Mouse (Mus musculus): ENCODE results near the gene Gm28047. TPM values are rescaled to one million over a fixed set of nuclear protein-coding genes. Genes with fewer than 3 reads are reported as not detected.
A peak's percentile ranks its signal among the peaks of the same experiment; 100 is the strongest.
"Not testable (repeated sequence)": the region's sequence is repeated elsewhere in the genome, so short reads cannot be mapped to it uniquely, and the experiment has no call there.

The Gm28047 gene
- polyA plus RNA-seq, 1 experiment: not detected

GRCm38 (mm10) chr15:102657926-102658381 lies 33.1 kb upstream of the Gm28047 start:
- TF ChIP-seq MYOD1 (IDR thresholded peaks at IDR 0.05; ENCODE audit: control insufficient read depth in 1 of 3, insufficient read length in 2 of 3, low read depth in 2 of 3): no peak
- no peak for TF ChIP-seq CEBPB (IDR thresholded peaks at IDR 0.05; ENCODE audit: insufficient read depth, poor library complexity, severe bottlenecking)
- no peak for TF ChIP-seq MAX (IDR thresholded peaks at IDR 0.05; ENCODE audit: low read depth)
- TF ChIP-seq REST (IDR thresholded peaks at IDR 0.05; ENCODE audit: insufficient read depth, insufficient read length): no peak
- no peak for TF ChIP-seq TCF3 (IDR thresholded peaks at IDR 0.05; ENCODE audit: insufficient read length, low read depth)
- no peak for TF ChIP-seq POLR2A (IDR thresholded peaks at IDR 0.05; ENCODE audit: insufficient read length, low read depth)
- no peak for TF ChIP-seq POLR2AphosphoS2 (IDR thresholded peaks at IDR 0.05; ENCODE audit: insufficient read length, low read depth)
- no peak for TF ChIP-seq SRF (IDR thresholded peaks at IDR 0.05; ENCODE audit: control insufficient read depth, insufficient read length, low read depth)
- no peak for TF ChIP-seq TCF12 (IDR thresholded peaks at IDR 0.05; ENCODE audit: insufficient read depth, poor library complexity, severe bottlenecking)
- TF ChIP-seq MYOG (IDR thresholded peaks at IDR 0.05; ENCODE audit: control insufficient read depth in 1 of 3, insufficient read depth in 1 of 3, insufficient read length in 2 of 3, low read depth in 2 of 3): no peak
- TF ChIP-seq E2F4 (IDR thresholded peaks at IDR 0.05; ENCODE audit: insufficient read depth): no peak
- no peak for TF ChIP-seq USF1 (IDR thresholded peaks at IDR 0.05; ENCODE audit: low read depth)
- Histone ChIP-seq H3K36me3 (ENCODE audit: control insufficient read depth, insufficient read depth) (peaks cover 14% of the 10 kb centered on the region), H3ac (ENCODE audit: control insufficient read depth, insufficient read length) (no peak overlapping the region), H3K27me3 (ENCODE audit: control insufficient read depth, insufficient read depth, insufficient read length) (no peaks in the 10 kb centered on the region), H3K79me2 (ENCODE audit: control insufficient read depth, insufficient read depth) (no peaks in the 10 kb centered on the region), H3K4me3 (no peak overlapping the region), H3K4me2 (ENCODE audit: low read depth) (peak overlapping the region; percentile 26)

- Histone ChIP-seq H3K79me2 (ENCODE audit: control insufficient read depth, insufficient read depth) (no peaks in the 10 kb centered on the region), H3K4me3 (no peak overlapping the region), H3ac (ENCODE audit: control insufficient read depth, insufficient read length) (no peak overlapping the region), H3K4me2 (ENCODE audit: low read depth) (peak overlapping the region; percentile 26), H3K36me3 (ENCODE audit: control insufficient read depth, insufficient read depth) (peaks cover 5% of the 10 kb centered on the region), H3K27me3 (ENCODE audit: control insufficient read depth, insufficient read depth, insufficient read length) (no peaks in the 10 kb centered on the region)
- TF ChIP-seq TCF3 (IDR thresholded peaks at IDR 0.05; ENCODE audit: insufficient read length, low read depth) (no peak), TCF12 (IDR thresholded peaks at IDR 0.05; ENCODE audit: insufficient read depth, poor library complexity, severe bottlenecking) (no peak), CEBPB (IDR thresholded peaks at IDR 0.05; ENCODE audit: insufficient read depth, poor library complexity, severe bottlenecking) (no peak), POLR2AphosphoS2 (IDR thresholded peaks at IDR 0.05; ENCODE audit: insufficient read length, low read depth) (no peak), USF1 (IDR thresholded peaks at IDR 0.05; ENCODE audit: low read depth) (no peak), MYOG (IDR thresholded peaks at IDR 0.05; ENCODE audit: control insufficient read depth in 1 of 3, insufficient read depth in 1 of 3, insufficient read length in 2 of 3, low read depth in 2 of 3) (no peak), MAX (IDR thresholded peaks at IDR 0.05; ENCODE audit: low read depth) (no peak), MYOD1 (IDR thresholded peaks at IDR 0.05; ENCODE audit: control insufficient read depth in 1 of 3, insufficient read length in 2 of 3, low read depth in 2 of 3) (no peak), POLR2A (IDR thresholded peaks at IDR 0.05; ENCODE audit: insufficient read length, low read depth) (no peak), REST (IDR thresholded peaks at IDR 0.05; ENCODE audit: insufficient read depth, insufficient read length) (no peak)
Measured at GRCm38 (mm10) chr15:102656658-102657057, 31.8 kb upstream of the Gm28047 start.

GRCm38 (mm10) chr15:102651928-102652660 lies 27.2 kb upstream of the Gm28047 start:
- not testable (repeated sequence) for H3K36me3 ChIP-seq (ENCODE audit: control insufficient read depth, insufficient read depth); H3K79me2 ChIP-seq (ENCODE audit: control insufficient read depth, insufficient read depth); H3K4me2 ChIP-seq (ENCODE audit: low read depth); H3ac ChIP-seq (ENCODE audit: control insufficient read depth, insufficient read length); H3K27me3 ChIP-seq (ENCODE audit: control insufficient read depth, insufficient read depth, insufficient read length); H3K4me3 ChIP-seq
- TF ChIP-seq CEBPB (IDR thresholded peaks at IDR 0.05; ENCODE audit: insufficient read depth, poor library complexity, severe bottlenecking): 0 out of 2 replicates have a peak, but pooled peaks have one; percentile 8

GRCm38 (mm10) chr15:102651107-102651506 lies 26.2 kb upstream of the Gm28047 start:
- no peak for TF ChIP-seq E2F4 (IDR thresholded peaks at IDR 0.05; ENCODE audit: insufficient read depth)
- TF ChIP-seq REST (IDR thresholded peaks at IDR 0.05; ENCODE audit: insufficient read depth, insufficient read length): no peak
- no peak for TF ChIP-seq TCF12 (IDR thresholded peaks at IDR 0.05; ENCODE audit: insufficient read depth, poor library complexity, severe bottlenecking)
- TF ChIP-seq POLR2A (IDR thresholded peaks at IDR 0.05; ENCODE audit: insufficient read length, low read depth): no peak
- H3K27me3 ChIP-seq (ENCODE audit: control insufficient read depth, insufficient read depth, insufficient read length): no peaks in the 10 kb centered on the region
- H3K36me3 ChIP-seq (ENCODE audit: control insufficient read depth, insufficient read depth): no peaks in the 10 kb centered on the region
- no peak overlapping the region for H3K4me3 ChIP-seq
- H3ac ChIP-seq (ENCODE audit: control insufficient read depth, insufficient read length): no peak overlapping the region
- no peak overlapping the region for H3K4me2 ChIP-seq (ENCODE audit: low read depth)
- no peaks in the 10 kb centered on the region for H3K79me2 ChIP-seq (ENCODE audit: control insufficient read depth, insufficient read depth)

- Histone ChIP-seq H3K4me3 (no peak overlapping the region), H3K27me3 (ENCODE audit: control insufficient read depth, insufficient read depth, insufficient read length) (no peaks in the 10 kb centered on the region), H3K36me3 (ENCODE audit: control insufficient read depth, insufficient read depth) (no peaks in the 10 kb centered on the region), H3K4me2 (ENCODE audit: low read depth) (no peak overlapping the region), H3ac (ENCODE audit: control insufficient read depth, insufficient read length) (no peak overlapping the region), H3K79me2 (ENCODE audit: control insufficient read depth, insufficient read depth) (no peaks in the 10 kb centered on the region)
- TF ChIP-seq MYOG (IDR thresholded peaks at IDR 0.05; ENCODE audit: control insufficient read depth in 1 of 3, insufficient read depth in 1 of 3, insufficient read length in 2 of 3, low read depth in 2 of 3): no peak
- no peak for TF ChIP-seq TCF12 (IDR thresholded peaks at IDR 0.05; ENCODE audit: insufficient read depth, poor library complexity, severe bottlenecking)
- no peak for TF ChIP-seq USF1 (IDR thresholded peaks at IDR 0.05; ENCODE audit: low read depth)
- TF ChIP-seq E2F4 (IDR thresholded peaks at IDR 0.05; ENCODE audit: insufficient read depth): no peak
- no peak for TF ChIP-seq TCF3 (IDR thresholded peaks at IDR 0.05; ENCODE audit: insufficient read length, low read depth)
- no peak for TF ChIP-seq CEBPB (IDR thresholded peaks at IDR 0.05; ENCODE audit: insufficient read depth, poor library complexity, severe bottlenecking)
- no peak for TF ChIP-seq MYOD1 (IDR thresholded peaks at IDR 0.05; ENCODE audit: control insufficient read depth in 1 of 3, insufficient read length in 2 of 3, low read depth in 2 of 3)
- TF ChIP-seq REST (IDR thresholded peaks at IDR 0.05; ENCODE audit: insufficient read depth, insufficient read length): no peak
- TF ChIP-seq SRF (IDR thresholded peaks at IDR 0.05; ENCODE audit: control insufficient read depth, insufficient read length, low read depth): no peak
- no peak for TF ChIP-seq MAX (IDR thresholded peaks at IDR 0.05; ENCODE audit: low read depth)
- no peak for TF ChIP-seq POLR2A (IDR thresholded peaks at IDR 0.05; ENCODE audit: insufficient read length, low read depth)
- no peak for TF ChIP-seq POLR2AphosphoS2 (IDR thresholded peaks at IDR 0.05; ENCODE audit: insufficient read length, low read depth)
Measured at GRCm38 (mm10) chr15:102635817-102636216, 10.9 kb upstream of the Gm28047 start.
